Mouse (Mus musculus) bone marrow, adult 2 months (tissue): Measurements from ENCODE around the gene Mybpc2.

ENCODE experiments used
- CTCF ChIP-seq: fragments of 200-500 bp; IDR thresholded peaks from 2 replicates; pipeline ENCODE4 v1.5.1; 2011; ENCODE audit warnings: low read length, control low read depth; ENCODE audit not compliant: control insufficient read depth, insufficient read depth
- POLR2A ChIP-seq: fragments of 200-500 bp; IDR thresholded peaks from 2 replicates; pipeline ENCODE4 v1.6.1; 2011; ENCODE audit warnings: low read depth, mild to moderate bottlenecking, control low read depth, low read length, borderline replicate concordance; ENCODE audit not compliant: control insufficient read depth

DNA sequence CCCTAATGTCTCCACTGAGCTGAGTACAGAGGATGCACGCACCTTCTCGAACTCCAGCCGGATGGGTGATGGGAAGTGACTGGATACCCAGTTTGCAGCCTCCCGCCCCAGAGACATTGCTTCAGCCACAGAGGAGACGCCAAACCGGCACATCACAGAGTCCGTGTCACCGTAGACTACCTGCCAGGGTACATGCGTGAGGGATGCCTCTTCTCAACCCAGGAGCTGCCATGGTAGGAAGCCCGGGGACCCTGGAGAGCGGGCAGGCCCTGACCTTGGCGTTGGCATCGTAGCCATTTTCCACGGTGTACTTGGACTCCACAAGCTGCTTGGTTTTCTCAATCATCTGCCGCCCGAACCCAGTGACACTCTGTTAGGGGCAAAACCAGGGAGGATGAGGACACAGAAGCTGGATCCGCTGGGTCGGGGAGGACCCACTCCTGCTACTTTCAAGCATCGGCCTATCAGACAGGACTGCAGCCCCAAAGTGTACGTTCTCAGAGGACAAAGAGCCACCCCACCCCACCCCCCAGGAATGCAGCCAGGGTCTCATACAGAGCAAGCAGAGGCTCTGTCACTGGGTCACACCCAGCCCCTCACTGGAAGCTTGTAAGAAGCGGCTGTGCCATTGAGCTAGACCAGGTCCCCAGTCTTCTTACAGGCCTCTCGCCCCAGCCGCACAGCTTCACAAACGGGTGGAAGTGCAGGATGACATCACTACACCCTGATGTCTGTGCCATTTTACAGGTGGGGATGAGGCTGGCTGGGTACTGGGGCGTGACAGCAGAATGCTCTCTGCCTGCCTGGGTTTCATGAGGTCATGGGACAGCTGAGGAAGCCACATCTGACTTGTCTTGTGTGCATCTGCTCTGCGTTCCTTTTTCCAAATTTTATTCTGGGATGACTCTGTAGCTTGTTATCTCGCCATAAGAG is 11.5 kb upstream of the Mybpc2 start:
- TF ChIP-seq POLR2A = no peak
- no peak for TF ChIP-seq CTCF
